Mouse (Mus musculus) MEL (cell line): ENCODE measurements at regions not wholly inside any gene's neighbourhood (a gene's known extent, or its start where the extent isn't known, plus 50 kb on each side); places are given as distances from the start of the nearest gene placed in this dataset.

Source experiments
- CTCF ChIP-seq, 3 experiments: IDR thresholded peaks in 2 of 3; conservative IDR thresholded peaks in 1 of 3; 2 replicates each; pipeline ENCODE4 v1.5.1; 2011 to 2012; ENCODE audit warnings: low read length in 3 of 3, low read depth in 2 of 3, mild to moderate bottlenecking in 2 of 3, improper control_type of control experiment in 1 of 3, inconsistent platforms in 1 of 3, mixed read lengths in 1 of 3, moderate library complexity in 1 of 3; ENCODE audit not compliant: control insufficient read depth in 1 of 3, insufficient read depth in 1 of 3, poor library complexity in 1 of 3, severe bottlenecking in 1 of 3
- ELF1 ChIP-seq: IDR thresholded peaks from 2 replicates; pipeline ENCODE4 v1.6.1; 2014; ENCODE audit warnings: low read depth, mild to moderate bottlenecking, inconsistent platforms, low read length, improper control_type of control experiment, moderate library complexity
- ZMIZ1 ChIP-seq: IDR thresholded peaks from 2 replicates; pipeline ENCODE4 v1.6.1; 2012; ENCODE audit warnings: low read depth, mild to moderate bottlenecking, inconsistent platforms, low read length, improper control_type of control experiment, moderate library complexity

DNA sequence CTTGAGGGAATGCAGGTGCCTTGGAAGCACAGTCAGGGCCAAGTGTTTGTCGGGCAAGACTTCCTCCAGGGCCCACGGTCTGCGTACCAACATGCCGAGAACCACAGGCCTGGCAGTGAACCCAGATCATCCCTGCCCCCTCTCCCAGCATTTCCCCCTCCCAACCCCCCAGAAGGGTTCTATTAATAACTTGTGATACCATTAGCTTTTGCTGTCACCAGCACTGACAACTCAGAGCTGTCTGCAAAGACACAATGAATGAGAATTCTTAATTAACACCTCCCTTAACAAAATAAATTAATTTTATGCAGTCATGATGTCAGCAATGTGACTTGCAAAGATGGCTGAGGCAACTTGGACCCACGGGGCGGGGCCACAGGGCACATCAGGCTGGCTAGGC is 61.9 kb upstream of the Pcbd1 start:
- TF ChIP-seq CTCF (IDR thresholded peaks at IDR 0.05 in 2 of 3, conservative IDR thresholded peaks at IDR 0.05 in 1 of 3; ENCODE audit: control insufficient read depth in 1 of 3, insufficient read depth in 1 of 3, low read depth in 2 of 3, low read length in 3 of 3, poor library complexity in 1 of 3, severe bottlenecking in 1 of 3) (no peak), ELF1 (no peak), ZMIZ1 (no peak)
